Mouse (Mus musculus): ENCODE measurements around the gene Arhgef40. TPM values are rescaled to one million over a fixed set of nuclear protein-coding genes. Genes with fewer than 3 reads are reported as not detected.

The Arhgef40 gene
- total RNA-seq, 2 experiments from 2014 or later = 40.7 to 55.7 TPM

Other genes with a start within 250 kb of the Arhgef40 start
- not detected for gene Ang4, start 211.1 kb upstream of the Arhgef40 start, total RNA-seq (2021)
- gene AY358078, start 184.7 kb upstream of the Arhgef40 start, total RNA-seq (2021) = not detected
- not detected for gene Ear6, start 131.0 kb upstream of the Arhgef40 start, total RNA-seq (2021)
- 10 to 100 TPM; 11.1 to 14.9 TPM for gene Mettl17, start 99.9 kb upstream of the Arhgef40 start, total RNA-seq (2021)
- under 1 TPM; 0.45 to 0.68 TPM for gene Slc39a2, start 91.8 kb upstream of the Arhgef40 start, total RNA-seq (2021)
- 100 to 1,000 TPM; 700 to 765 TPM for gene Ndrg2, start 70.6 kb upstream of the Arhgef40 start, total RNA-seq (2021)
- gene Tppp2, start 66.3 kb upstream of the Arhgef40 start, total RNA-seq (2021) = not detected
- not detected for gene Rnase13, start 61.9 kb upstream of the Arhgef40 start, total RNA-seq (2021)
- 1 to 10 TPM in 1 of 2 experiments, under 1 TPM in 1; 0.85 to 1.0 TPM for gene Tmem253, start 30.9 kb downstream of the Arhgef40 start, total RNA-seq (2021)
- gene Zfp219, start 36.0 kb downstream of the Arhgef40 start, total RNA-seq (2021) = 10 to 100 TPM; 17.6 to 23.1 TPM
- not detected for gene Olfr221, start 57.7 kb downstream of the Arhgef40 start, total RNA-seq (2021)
- 100 to 1,000 TPM; 108 to 122 TPM for gene Hnrnpc, start 119.3 kb downstream of the Arhgef40 start, total RNA-seq (2021)
- under 1 TPM; 0.12 to 0.56 TPM for gene Rpgrip1, start 126.0 kb downstream of the Arhgef40 start, total RNA-seq (2021)
- 10 to 100 TPM; 22.9 to 30.3 TPM for gene Supt16, start 212.7 kb downstream of the Arhgef40 start, total RNA-seq (2021)

All from gastrocnemius, postnatal 10 days (tissue).